ENCODE assay signal across 23 mouse cellular contexts in the genomic region with DNA sequence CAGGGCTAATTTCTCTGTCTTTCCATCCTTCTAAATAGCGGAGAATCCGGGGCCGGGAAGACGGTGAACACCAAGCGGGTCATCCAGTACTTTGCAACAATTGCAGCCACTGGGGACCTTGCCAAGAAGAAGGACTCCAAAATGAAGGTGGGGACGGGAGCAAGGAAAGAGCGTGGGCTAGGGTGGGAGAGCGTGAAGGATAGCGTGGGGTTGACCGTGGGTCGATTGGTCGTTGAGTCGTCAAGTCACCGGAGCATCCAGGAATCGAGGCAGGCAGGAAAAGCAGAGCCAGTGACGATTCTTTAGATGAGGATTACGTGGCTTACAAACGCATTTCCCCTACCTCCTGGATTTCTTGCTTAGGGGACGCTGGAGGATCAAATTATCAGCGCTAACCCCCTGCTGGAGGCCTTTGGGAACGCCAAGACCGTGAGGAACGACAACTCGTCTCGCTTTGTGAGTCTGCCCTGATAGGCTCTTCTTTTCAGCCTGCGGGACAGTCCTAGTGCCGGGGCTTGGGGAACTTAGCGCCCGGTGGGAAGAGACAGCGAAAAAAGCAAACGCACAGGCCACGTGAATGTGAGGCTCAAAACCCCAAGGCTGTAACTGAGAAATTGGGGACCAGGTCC. TPM values are rescaled to one million over a fixed set of nuclear protein-coding genes. Genes with fewer than 3 reads are reported as not detected.
DNase-seq lines count a peak whose midpoint lies in the region; ATAC-seq and TF ChIP-seq lines count a peak whose summit lies in the region.
"Had no signal": no experiment of that assay in that cellular context is flagged by ENCODE, and none has a peak within 500 bp of the region (broad histone marks: within the 10 kb centered on the region; RNA-seq: fewer than 3 reads in every experiment).

No protein-coding gene starts in this region.

- TF ChIP-seq POLR2A in brain, embryonic 14.5 days (IDR thresholded peaks at IDR 0.05; ENCODE audit: borderline replicate concordance, extremely low read depth, insufficient read depth, insufficient read length, poor library complexity, severe bottlenecking): no peak

- H3K4me3 ChIP-seq in intestine, postnatal 0 days (ENCODE audit: low read depth, low read length): no peak overlapping the region
- no peak overlapping the region for H3K4me3 ChIP-seq in intestine, embryonic 15.5 days (replicated peaks)
- H3K4me3 ChIP-seq in neural tube, embryonic 15.5 days (replicated peaks): no peak overlapping the region
- H3K4me3 ChIP-seq: embryonic facial prominence, embryonic 12.5 days; erythroblast, embryonic 14.5 days; hindbrain, embryonic 15.5 days; liver, embryonic 15.5 days; stomach, embryonic 15.5 days had no signal

- WGBS in intestine, postnatal 0 days: 42% methylated on average over 32 of the region's 32 CpGs
- 46% methylated on average over 32 of the region's 32 CpGs for WGBS in intestine, embryonic 15.5 days
- WGBS in neural tube, embryonic 15.5 days: 42% methylated on average over 32 of the region's 32 CpGs

- DNase-seq in neural tube, embryonic 10.5 days (ENCODE audit: extremely low spot score, low spot score): no peak
- DNase-seq in brain, embryonic 14.5 days (ENCODE audit: low read depth): no peak
- DNase-seq in frontal cortex, postnatal 36 days (ENCODE audit: low spot score in 2 of 2): no peak
- DNase-seq: cerebellum, adult 8-10 months; heart, postnatal 10 days; kidney, adult 18-20 months; layer of hippocampus, postnatal 36 days; lung, postnatal 10 days; thymus, adult 2 months had no signal

- TF ChIP-seq CTCF in intestine, postnatal 0 days (IDR thresholded peaks at IDR 0.05; ENCODE audit: low read depth): peak; percentile 23; the same call in 1 of the 2 replicates
- 0 out of 2 replicates have a peak, but pooled peaks have one; percentile 23 for TF ChIP-seq CTCF in brain, embryonic 14.5 days (IDR thresholded peaks at IDR 0.05; ENCODE audit: borderline replicate concordance, extremely low read depth, insufficient read depth, insufficient read length)

- ATAC-seq in intestine, postnatal 0 days: no peak
- ATAC-seq in intestine, embryonic 15.5 days: no peak
- ATAC-seq in neural tube, embryonic 15.5 days (ENCODE audit: low FRiP score): no peak
- ATAC-seq in granulocyte monocyte progenitor cell, adult 5-6 weeks (replicated peaks; ENCODE audit: poor library complexity, severe bottlenecking): no peak
- ATAC-seq: forebrain, embryonic 16.5 days had no signal

- no peak overlapping the region for H3K4me2 ChIP-seq in intestine, postnatal 0 days (replicated peaks; ENCODE audit: low read depth)
- no peak overlapping the region for H3K4me2 ChIP-seq in intestine, embryonic 15.5 days (replicated peaks)
- H3K4me2 ChIP-seq in neural tube, embryonic 15.5 days: peak overlapping the region; percentile 23; the same call in 1 of the 2 replicates
- H3K4me2 ChIP-seq: embryonic facial prominence, embryonic 12.5 days; heart, embryonic 11.5 days; hindbrain, embryonic 15.5 days; liver, embryonic 15.5 days; stomach, embryonic 15.5 days had no signal

- H3K9ac ChIP-seq in intestine, postnatal 0 days (ENCODE audit: low read depth, low read length): no peak overlapping the region
- no peak overlapping the region for H3K9ac ChIP-seq in intestine, embryonic 15.5 days
- H3K9ac ChIP-seq in neural tube, embryonic 15.5 days (replicated peaks): no peak overlapping the region
- H3K9ac ChIP-seq: embryonic facial prominence, embryonic 12.5 days; hindbrain, embryonic 15.5 days; liver, embryonic 15.5 days; stomach, embryonic 15.5 days had no signal

- H3K9me3 ChIP-seq in intestine, postnatal 0 days (ENCODE audit: control insufficient read depth): no peaks in the 10 kb centered on the region
- H3K9me3 ChIP-seq in intestine, embryonic 15.5 days: no peaks in the 10 kb centered on the region
- H3K9me3 ChIP-seq in neural tube, embryonic 15.5 days (replicated peaks): no peaks in the 10 kb centered on the region
- H3K9me3 ChIP-seq: embryonic facial prominence, embryonic 12.5 days; hindbrain, embryonic 15.5 days; liver, embryonic 15.5 days; stomach, embryonic 15.5 days had no signal

- H3K27me3 ChIP-seq in intestine, postnatal 0 days (replicated peaks; ENCODE audit: control insufficient read depth, insufficient read depth, low read length): peaks cover 9% of the 10 kb centered on the region
- H3K27me3 ChIP-seq in intestine, embryonic 15.5 days (replicated peaks): peaks cover 10% of the 10 kb centered on the region
- H3K27me3 ChIP-seq in neural tube, embryonic 15.5 days (replicated peaks): peaks cover 8% of the 10 kb centered on the region

- no peaks in the 10 kb centered on the region for H3K4me1 ChIP-seq in intestine, postnatal 0 days (replicated peaks; ENCODE audit: control insufficient read depth, insufficient read depth, low read length)
- 0 out of 2 replicates have a peak, but pooled peaks cover 10% of the 10 kb centered on the region for H3K4me1 ChIP-seq in intestine, embryonic 15.5 days (replicated peaks)
- H3K4me1 ChIP-seq in neural tube, embryonic 15.5 days: no peaks in the 10 kb centered on the region
- H3K4me1 ChIP-seq: stomach, embryonic 15.5 days had no signal

- no peak overlapping the region for H3K27ac ChIP-seq in intestine, postnatal 0 days (ENCODE audit: low read depth, low read length)
- H3K27ac ChIP-seq in intestine, embryonic 15.5 days: no peak overlapping the region
- no peak overlapping the region for H3K27ac ChIP-seq in neural tube, embryonic 15.5 days (replicated peaks)
- H3K27ac ChIP-seq: embryonic facial prominence, embryonic 12.5 days; hindbrain, embryonic 15.5 days; kidney, postnatal 0 days; liver, embryonic 15.5 days; stomach, embryonic 15.5 days had no signal

- H3K36me3 ChIP-seq in intestine, postnatal 0 days (ENCODE audit: control insufficient read depth, insufficient read depth): no peaks in the 10 kb centered on the region
- H3K36me3 ChIP-seq in intestine, embryonic 15.5 days: no peaks in the 10 kb centered on the region
- no peaks in the 10 kb centered on the region for H3K36me3 ChIP-seq in neural tube, embryonic 15.5 days
- H3K36me3 ChIP-seq: embryonic facial prominence, embryonic 12.5 days; hindbrain, embryonic 15.5 days; liver, embryonic 15.5 days; stomach, embryonic 15.5 days had no signal

RNA-seq across cellular contexts. Expression of a gene that starts 5.7 kb away (rescaled TPM):
- 0.10 and 0.14 TPM in 2 replicates for polyA plus RNA-seq in intestine, postnatal 0 days (2015; fragmentation: Nextera tagmentation; extraction: Ambion mirVana)
- 0.48 and 1.2 TPM in 2 replicates for polyA plus RNA-seq in intestine, embryonic 15.5 days (2015; fragmentation: Nextera tagmentation; extraction: Ambion mirVana)
- polyA plus RNA-seq in neural tube, embryonic 15.5 days (2015; fragmentation: Nextera tagmentation; extraction: Ambion mirVana): 8.3 and 13.4 TPM in 2 replicates
- polyA plus RNA-seq in brain, embryonic 14.5 days (2012; rRNA removed): 1.2 and 1.4 TPM in 2 replicates
- not detected in 2 replicates for total RNA-seq in granulocyte monocyte progenitor cell, adult 5-6 weeks (2014; fragmentation: Nextera tagmentation)
- total RNA-seq in granulocyte monocyte progenitor cell, adult 5-6 weeks (2017): not detected in 2 replicates
- total RNA-seq: common myeloid progenitor, adult 5-6 weeks; monocyte, adult 5-6 weeks had no signal
- polyA plus RNA-seq: erythroblast, embryonic 14.5 days had no signal

RNA-seq across cellular contexts. Expression of a gene that starts 31.4 kb away (rescaled TPM):
- 13.4 and 14.0 TPM in 2 replicates for polyA plus RNA-seq in intestine, postnatal 0 days (2015; fragmentation: Nextera tagmentation; extraction: Ambion mirVana)
- polyA plus RNA-seq in intestine, embryonic 15.5 days (2015; fragmentation: Nextera tagmentation; extraction: Ambion mirVana): 19.5 and 20.7 TPM in 2 replicates
- 12.3 and 12.7 TPM in 2 replicates for polyA plus RNA-seq in neural tube, embryonic 15.5 days (2015; fragmentation: Nextera tagmentation; extraction: Ambion mirVana)
- 5.6 and 7.5 TPM in 2 replicates for polyA plus RNA-seq in brain, embryonic 14.5 days (2012; rRNA removed)
- total RNA-seq in granulocyte monocyte progenitor cell, adult 5-6 weeks (2014; fragmentation: Nextera tagmentation): 13.3 and 16.2 TPM in 2 replicates
- 34.2 and 37.8 TPM in 2 replicates for total RNA-seq in granulocyte monocyte progenitor cell, adult 5-6 weeks (2017)

RNA-seq across cellular contexts. Expression of a gene that starts 31.4 kb away (rescaled TPM):
- 26.5 and 26.6 TPM in 2 replicates for polyA plus RNA-seq in intestine, postnatal 0 days (2015; fragmentation: Nextera tagmentation; extraction: Ambion mirVana)
- polyA plus RNA-seq in intestine, embryonic 15.5 days (2015; fragmentation: Nextera tagmentation; extraction: Ambion mirVana): 20.8 and 24.2 TPM in 2 replicates
- polyA plus RNA-seq in neural tube, embryonic 15.5 days (2015; fragmentation: Nextera tagmentation; extraction: Ambion mirVana): 31.5 and 31.7 TPM in 2 replicates
- polyA plus RNA-seq in brain, embryonic 14.5 days (2012; rRNA removed): 28.8 and 33.5 TPM in 2 replicates
- 30.6 and 43.1 TPM in 2 replicates for total RNA-seq in granulocyte monocyte progenitor cell, adult 5-6 weeks (2014; fragmentation: Nextera tagmentation)
- 28.5 and 35.8 TPM in 2 replicates for total RNA-seq in granulocyte monocyte progenitor cell, adult 5-6 weeks (2017)

RNA-seq across cellular contexts. Expression of a gene that starts 58.9 kb away (rescaled TPM):
- 7.0 and 9.3 TPM in 2 replicates for polyA plus RNA-seq in intestine, postnatal 0 days (2015; fragmentation: Nextera tagmentation; extraction: Ambion mirVana)
- 2.7 and 3.0 TPM in 2 replicates for polyA plus RNA-seq in intestine, embryonic 15.5 days (2015; fragmentation: Nextera tagmentation; extraction: Ambion mirVana)
- polyA plus RNA-seq in neural tube, embryonic 15.5 days (2015; fragmentation: Nextera tagmentation; extraction: Ambion mirVana): 0.51 and 0.59 TPM in 2 replicates
- polyA plus RNA-seq in brain, embryonic 14.5 days (2012; rRNA removed): 0.45 and 0.93 TPM in 2 replicates
- total RNA-seq in granulocyte monocyte progenitor cell, adult 5-6 weeks (2014; fragmentation: Nextera tagmentation): 1.5 and 2.1 TPM in 2 replicates
- 1.9 and 2.4 TPM in 2 replicates for total RNA-seq in granulocyte monocyte progenitor cell, adult 5-6 weeks (2017)
- total RNA-seq: monocyte, adult 5-6 weeks had no signal
- polyA plus RNA-seq: erythroblast, embryonic 14.5 days had no signal
